Mouse (Mus musculus): Measurements from ENCODE around the gene Rapsn.
"Not testable (repeated sequence)": the region's sequence is repeated elsewhere in the genome, so short reads cannot be mapped to it uniquely, and the experiment has no call there.

Rapsn gene

DNA sequence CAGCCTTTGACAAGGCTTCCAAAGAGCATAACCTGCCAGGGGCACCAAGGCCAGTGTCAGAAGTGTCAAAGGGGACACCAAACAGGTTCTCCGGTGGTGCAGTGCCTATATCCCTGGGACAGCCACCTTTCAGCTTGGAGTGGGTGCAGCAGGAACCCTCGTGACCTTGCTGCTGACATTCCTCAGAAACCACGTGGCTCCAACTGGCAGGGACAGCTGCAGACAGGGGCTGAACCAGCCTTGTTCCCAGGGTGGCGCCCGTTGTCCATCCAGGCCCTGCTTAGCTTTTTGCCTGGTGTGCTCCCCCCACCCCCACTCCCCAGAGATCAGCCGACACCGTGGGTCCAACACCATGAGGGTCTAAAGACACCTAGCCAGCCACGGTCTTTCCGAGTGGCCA is at the start of gene Rapsn:
TSS of gene Rapsn (plus strand) at position 236 of the 400 bp plus-strand sequence.
- DNase-seq (ENCODE audit: low read depth, low spot score), result peak; percentile 30

DNA sequence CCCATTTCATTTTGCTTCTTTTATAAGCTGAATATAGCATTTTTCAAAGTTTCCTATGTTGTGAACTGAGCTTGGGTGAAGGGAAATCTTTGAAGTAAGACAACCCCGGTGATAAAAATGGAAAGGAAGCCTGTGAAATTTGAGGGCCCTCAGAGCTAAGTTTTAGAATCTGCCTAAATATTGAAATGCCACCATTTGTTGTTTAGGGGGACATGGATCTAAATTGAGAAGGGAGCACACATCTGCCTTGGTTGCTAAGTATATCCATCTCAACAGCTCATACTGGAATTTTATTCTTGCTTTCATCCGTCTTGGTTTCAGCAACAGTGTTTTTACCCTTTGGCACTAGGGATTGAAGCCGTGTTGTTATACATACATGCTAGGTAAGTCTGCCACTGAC is 49.4 kb upstream of the Rapsn start:
- DNase-seq (ENCODE audit: low read depth, low spot score), result no peak

DNA sequence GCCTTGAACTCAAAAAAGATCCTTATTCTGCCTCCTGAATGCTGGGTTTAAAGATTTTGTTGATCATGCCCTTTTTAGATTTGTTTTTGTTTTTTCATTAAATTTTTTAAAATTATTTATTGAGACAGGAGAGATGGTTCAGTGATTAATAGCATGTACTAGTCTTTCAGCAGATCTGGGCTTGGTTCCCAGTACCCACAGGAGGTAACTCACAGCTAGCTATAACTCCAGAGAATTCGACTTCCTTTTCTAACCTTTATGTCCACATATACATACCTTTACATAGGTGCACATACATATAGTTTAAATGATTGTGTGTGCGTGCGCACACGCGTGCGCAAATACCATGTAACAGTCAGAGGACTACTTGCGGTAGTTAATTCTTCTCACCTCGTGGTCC is 26.9 kb upstream of the Rapsn start:
- DNase-seq (ENCODE audit: low read depth, low spot score), result no peak

DNA sequence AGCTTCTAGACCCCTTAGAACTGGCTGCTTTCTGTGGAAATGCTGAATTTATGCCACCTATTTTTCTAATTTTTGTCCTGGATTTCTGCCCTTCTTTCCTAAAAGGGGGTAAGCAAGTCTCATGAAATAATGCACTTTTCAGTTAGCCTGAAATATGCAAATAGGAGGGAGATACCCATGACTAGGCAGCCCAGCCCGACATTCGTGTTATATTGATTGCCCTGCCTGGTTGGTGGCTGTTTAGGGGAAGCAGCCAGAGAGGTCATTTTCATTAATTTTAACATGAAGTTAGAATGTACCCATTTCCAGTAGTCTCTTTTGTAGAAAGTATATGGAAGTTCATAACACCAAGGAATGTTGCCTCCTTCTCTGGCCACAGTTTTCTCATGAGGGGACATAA is 21.5 kb upstream of the Rapsn start:
- no peak for DNase-seq (ENCODE audit: low read depth, low spot score)

DNA sequence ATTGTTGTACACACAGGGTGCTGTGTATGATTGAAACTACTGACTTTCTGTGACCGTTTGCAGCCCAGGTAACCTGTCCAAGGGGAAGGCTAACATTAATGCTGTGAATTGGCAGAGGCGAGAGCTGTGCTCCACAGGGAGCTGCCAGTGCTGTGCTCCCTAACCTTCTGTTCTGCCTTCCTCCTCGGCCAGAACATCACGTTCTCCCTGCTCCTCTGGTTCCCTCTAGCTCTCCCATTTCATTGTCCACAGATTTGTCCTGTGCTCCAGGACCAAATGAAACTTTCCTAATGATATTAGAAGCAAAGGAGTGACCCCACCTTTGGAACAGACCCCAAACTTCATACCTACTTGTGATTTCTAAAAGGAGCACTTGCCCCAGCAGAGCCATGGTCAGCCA is 20.0 kb upstream of the Rapsn start:
- no peak for DNase-seq (ENCODE audit: low read depth, low spot score)

DNA sequence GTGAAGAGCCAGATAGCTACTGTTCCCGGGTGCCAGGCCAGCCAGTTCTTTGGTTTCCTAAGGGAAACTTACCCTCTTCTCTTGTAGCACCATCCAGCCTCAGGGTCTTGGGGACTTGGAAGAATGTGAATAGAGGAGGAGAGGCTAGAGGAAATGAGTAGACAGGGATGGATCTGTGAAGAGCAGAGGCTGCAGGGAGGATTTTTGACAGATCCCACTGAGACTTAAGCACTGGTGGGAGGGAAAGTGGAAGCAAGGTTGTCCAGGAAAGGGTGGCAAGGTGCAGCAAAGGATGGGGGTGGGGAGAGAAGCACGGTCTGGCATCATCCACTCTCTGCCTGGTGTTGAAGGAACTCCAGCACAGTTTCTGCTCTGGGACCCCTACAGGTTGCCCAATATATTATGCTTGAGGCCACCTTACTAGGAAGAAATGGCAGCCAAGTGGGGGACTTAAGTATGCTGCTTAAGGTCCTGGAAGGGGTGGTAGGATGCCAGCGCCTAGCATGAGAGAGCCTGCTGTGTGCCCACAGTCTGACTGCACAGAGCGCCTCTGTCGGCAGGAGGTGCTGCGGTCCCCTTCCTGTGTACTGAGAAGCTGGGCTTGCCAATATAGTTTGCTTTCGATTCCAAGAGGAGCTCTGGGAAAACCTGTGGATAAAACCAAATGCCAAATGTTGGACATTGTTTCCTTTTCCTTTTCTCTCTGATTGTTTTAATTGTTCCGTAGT is 17.2 kb upstream of the Rapsn start:
- no peak for DNase-seq (ENCODE audit: low read depth, low spot score)

DNA sequence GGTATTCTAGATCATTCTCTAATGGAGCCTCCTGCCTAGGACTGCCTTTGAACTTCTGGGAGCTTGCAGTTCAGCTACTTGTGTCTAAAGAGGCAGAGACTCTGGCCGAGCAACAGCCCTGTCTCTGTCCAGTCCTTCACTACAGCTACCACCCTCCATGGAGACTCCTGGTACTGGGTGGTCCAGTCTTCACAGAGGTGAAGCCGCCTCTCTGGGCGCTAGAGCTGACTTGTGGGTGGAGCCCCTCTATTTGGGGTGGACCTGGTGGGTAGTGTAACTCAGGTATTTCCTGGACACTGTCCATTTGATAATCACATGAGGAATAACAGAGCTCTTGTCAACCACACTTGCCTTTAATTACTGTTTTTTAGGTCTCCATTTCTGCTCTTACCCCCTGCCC is 15.5 kb upstream of the Rapsn start:
- no peak for DNase-seq (ENCODE audit: low read depth, low spot score)

DNA sequence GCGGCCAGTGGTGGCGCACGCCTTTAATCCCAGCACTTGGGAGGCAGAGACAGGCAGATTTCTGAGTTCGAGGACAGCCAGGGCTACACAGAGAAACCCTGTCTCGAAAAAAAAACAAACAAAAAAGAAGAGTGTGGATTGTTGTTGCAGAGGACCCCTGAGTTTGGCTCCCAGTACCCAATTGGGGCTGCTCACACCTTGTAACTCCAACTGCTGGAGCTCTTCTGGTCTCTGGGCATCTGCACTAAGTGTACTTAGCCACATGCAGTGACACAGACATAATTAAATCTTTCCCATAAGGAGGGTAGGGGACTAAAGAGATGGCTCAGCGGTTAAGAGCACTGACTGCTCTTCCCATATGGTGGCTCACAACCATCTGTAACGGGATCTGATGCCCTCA is 13.2 kb upstream of the Rapsn start:
- DNase-seq (ENCODE audit: low read depth, low spot score), result not testable (repeated sequence)

DNA sequence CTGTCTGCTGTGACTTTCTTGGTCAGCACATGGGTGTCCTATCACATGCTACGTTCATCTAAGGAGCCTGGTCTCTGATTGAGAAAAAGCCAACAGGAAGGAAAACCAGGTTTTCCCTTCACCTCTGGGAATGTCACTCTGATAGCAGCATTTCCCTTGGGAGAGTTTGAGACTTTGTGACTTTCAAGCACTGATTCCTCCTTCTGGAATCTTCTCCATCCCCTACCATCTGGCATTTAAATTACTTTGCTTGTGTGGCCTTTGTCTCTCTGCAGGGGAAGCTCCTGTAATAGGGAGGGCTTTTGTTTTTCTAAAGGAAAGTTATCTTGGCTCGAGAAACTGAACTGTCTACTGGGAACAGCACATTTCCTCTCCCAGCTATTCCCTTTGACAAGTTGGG is 12.3 kb upstream of the Rapsn start:
- no peak for DNase-seq (ENCODE audit: low read depth, low spot score)

DNA sequence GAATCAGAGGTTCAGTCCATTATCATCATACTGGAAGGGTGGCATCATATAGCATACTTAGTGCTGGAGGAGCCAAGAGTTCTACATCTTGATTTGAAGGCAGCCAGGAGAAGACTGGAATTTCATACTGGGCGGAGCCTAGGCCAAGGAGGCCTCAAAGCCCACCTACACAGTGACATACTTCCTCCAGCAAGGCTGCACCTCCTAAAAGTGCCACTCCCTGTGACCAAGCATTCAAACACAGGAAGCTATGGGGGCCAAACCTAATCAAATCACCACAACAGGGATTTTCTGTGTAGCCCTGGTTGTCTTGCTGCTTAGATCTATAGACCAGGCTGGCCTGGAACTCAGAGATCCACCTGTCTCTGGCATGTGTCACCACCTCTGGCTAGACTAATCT is 11.5 kb upstream of the Rapsn start:
- no peak for DNase-seq (ENCODE audit: low read depth, low spot score)

DNA sequence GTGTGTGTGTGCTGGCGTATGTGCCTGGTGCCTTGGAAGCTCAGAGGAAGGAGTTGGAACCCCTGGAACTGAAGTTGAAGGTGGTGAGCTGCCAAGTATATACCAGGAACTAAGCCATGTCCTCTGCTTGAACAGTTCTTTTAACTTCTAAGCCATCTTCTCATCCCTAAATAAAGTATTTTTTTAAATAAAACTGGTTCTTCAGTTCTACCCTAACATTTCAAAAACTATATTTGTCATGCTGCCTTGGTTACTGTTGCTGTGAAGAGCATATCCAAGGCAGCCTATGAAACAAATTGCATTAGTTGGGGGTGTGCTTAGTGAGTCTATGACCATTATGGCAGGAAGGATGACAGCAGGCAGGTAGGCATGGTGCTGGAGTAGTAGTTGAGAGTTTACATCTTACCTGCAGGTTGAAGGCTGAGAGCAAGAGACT is 10.3 kb upstream of the Rapsn start:
- no peak for DNase-seq (ENCODE audit: low read depth, low spot score)

DNA sequence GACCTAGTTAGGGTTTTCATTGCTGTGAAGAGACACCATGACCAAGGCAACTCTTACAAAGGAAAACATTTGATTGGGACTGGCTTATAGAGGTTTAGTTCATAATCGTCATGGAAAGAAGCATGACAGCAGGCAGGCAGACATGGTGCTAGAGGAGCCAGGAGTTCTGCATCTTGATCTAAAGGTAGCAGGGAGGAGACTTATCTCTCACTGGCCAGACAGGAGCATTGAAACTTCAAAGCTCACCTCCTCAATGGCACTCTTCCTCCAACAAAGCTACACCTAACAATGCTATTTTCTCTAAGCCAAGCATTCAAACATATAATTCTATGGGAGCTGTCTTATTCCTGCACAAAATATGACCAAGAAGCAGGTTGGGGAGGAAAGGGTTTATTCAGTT is 8.9 kb upstream of the Rapsn start:
- DNase-seq (ENCODE audit: low read depth, low spot score), result no peak

DNA sequence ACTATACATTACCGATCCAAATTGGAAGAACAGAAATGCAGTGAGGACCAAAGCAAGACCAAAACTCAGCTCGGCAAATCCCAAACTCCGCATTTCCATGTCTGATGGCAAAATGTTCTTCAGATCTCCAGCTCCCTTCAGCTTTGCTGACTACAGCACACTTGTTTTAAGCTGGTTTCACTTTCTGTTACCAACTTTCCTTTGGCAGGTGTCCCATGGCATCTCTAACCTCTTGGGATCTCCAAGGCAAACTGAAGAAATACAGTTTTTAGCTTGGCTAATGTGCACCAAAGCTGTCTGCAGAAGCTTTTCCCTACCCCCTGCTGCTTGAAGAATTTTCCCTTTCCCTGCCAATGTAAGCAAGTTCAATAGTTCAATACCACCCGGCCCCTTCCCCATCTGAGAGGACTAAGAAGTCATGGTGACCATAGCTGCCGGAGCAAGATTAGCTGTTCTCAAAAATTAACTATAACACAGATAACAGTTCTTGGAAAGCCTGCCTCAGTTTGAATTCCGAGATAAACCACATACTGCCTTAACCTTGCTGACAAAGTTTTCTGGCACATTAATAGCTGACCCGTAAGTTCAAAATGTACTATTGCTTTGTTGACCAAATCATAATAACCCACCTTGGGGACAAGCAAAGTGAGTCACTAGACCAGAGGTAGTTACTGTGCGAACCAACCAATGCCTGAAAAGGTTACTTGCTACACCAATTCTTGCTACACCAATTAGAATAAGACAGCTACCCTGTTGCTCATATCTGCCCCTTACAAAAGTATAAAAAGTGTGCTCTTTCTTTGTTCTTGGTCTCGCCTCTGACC is 7.8 kb upstream of the Rapsn start:
- DNase-seq (ENCODE audit: low read depth, low spot score), result no peak

DNA sequence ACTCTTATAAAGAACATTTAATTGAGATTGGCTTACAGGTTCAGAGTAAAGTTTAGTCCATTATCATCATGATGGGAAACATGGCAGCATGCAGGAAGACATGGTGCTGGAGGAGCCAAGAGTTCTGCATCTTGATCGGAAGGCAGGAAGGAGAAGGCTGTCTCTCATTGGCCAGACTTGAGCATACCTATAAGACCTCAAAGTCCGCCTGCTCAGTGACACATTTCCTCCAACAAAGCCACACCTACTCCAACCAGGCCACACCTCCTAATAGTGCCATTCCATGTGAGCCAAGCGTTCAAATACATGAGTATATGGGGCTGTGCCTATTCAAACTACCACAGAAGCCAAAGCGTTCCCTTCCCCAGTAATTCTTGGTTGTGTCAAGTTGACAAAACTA is 4.2 kb upstream of the Rapsn start:
- DNase-seq (ENCODE audit: low read depth, low spot score), result no peak

DNA sequence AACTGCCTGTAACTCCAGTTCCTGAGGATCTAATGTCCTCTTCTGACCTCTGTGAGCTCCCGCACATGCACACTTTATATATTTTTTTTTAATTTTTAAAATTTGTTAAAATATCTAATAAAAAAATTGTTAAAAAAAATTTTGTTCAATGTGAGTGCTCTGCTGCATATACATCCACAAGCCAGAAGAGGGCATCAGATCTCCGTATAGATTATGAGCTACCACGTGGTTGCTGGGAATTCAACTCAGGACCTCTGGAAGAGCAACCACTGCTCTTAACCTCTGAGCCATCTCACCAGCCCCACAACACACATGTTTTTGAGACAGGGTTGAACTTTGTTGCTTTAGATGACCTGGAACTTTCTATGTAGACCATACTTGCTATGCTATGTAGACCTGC is 2.4 kb upstream of the Rapsn start:
- DNase-seq (ENCODE audit: low read depth, low spot score), result no peak

DNA sequence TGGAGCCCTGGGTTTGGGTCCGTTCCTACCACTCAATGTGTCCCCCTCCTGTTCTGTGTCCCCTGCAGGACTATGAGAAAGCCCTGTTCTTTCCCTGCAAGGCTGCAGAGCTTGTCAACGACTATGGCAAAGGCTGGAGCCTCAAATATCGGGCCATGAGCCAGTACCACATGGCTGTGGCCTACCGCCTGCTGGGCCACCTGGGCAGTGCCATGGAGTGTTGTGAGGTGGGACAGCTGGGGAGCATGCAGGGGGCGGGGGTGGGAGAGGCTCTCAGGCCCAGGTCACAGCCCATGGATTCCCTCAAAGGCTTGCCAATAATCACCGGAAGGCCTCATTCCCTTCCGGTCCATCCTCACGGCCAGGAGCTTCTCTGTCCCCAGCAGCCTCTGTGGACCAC is 6.4 kb downstream of the Rapsn start:
- DNase-seq (ENCODE audit: low read depth, low spot score), result no peak

DNA sequence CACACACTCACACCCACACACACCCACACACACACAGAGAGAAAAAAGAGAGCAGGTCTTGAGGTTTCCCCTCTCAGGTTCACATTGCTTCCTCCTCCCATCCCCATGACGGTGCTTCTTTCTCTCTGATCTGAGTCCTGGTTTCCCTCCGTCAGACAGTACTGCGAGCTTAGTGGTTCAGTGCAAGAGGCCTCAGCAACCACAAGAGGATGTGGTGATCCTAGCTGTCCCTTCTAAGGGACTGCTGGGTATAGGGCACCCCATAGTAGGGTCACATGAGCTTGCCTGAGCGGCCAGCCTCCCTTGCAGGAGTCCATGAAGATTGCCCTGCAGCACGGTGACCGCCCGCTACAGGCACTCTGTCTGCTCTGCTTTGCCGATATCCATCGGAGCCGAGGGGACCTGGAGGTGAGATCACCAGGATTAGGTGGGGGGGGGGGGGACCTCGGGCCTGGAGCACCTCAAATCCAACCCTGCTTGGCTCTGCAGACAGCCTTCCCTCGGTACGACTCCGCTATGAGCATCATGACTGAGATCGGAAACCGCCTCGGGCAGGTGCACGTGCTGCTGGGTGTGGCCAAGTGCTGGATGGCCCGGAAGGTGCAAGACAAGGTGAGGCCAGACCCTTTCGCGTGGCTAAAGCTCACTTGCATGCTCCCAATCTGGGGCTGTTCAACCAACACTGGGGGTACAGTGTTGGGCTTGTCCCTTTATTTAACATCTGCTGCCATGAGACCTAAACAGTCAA is 7.4 kb downstream of the Rapsn start:
- no peak for DNase-seq (ENCODE audit: low read depth, low spot score)

DNA sequence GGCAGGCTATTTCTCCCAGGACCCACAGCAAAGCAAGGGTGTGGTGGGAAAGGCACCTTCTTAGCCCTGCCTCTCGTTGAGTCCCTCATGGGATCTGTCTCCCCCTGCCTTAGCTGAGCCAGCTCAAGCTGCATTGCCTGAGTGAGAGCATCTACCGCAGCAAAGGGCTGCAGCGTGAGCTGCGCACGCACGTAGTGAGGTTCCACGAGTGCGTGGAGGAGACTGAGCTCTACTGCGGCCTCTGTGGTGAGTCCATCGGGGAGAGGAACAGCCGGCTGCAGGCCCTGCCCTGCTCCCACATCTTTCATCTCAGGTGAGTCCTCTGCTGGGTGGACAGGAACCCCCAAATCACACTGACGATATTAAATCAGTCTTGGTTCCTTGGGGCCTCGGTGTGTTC is 9.3 kb downstream of the Rapsn start:
- DNase-seq (ENCODE audit: low read depth, low spot score), result no peak

DNA sequence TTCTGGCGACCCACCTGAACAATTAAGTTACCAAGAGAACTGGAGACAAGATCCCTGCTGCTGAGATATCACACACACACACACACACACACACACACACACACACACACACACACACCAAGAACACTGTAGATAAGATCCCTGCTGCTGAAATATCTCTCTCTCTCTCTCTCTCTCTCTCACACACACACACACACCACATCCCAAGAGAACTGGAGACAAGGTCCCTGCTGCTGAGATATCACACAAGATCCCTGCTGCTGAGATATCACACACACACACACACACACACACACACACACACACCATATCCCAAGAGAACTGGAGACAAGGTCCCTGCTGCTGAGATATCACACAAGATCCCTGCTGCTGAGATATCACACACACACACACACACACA is 10.4 kb downstream of the Rapsn start:
- DNase-seq (ENCODE audit: low read depth, low spot score), result not testable (repeated sequence)

DNA sequence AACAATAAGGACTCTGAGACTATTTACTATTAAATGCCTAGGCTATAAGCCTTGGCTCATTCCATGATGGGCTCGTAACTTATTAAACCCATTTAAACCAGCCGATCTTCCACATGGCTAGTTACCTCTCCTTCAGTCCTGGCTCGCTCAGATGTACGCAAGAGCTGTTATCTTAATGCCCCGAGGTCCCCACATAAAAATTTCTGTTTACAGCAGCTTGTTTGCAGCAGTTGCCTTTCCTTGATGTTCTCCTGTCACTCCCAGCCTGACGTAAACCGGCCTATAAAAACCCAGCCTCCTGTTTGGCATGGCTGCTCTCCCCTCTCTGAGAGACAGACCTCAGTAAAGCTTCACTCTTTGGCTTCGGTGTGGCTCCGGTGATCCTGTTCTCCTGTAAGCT is 11.9 kb downstream of the Rapsn start:
- DNase-seq (ENCODE audit: low read depth, low spot score), result no peak

DNA sequence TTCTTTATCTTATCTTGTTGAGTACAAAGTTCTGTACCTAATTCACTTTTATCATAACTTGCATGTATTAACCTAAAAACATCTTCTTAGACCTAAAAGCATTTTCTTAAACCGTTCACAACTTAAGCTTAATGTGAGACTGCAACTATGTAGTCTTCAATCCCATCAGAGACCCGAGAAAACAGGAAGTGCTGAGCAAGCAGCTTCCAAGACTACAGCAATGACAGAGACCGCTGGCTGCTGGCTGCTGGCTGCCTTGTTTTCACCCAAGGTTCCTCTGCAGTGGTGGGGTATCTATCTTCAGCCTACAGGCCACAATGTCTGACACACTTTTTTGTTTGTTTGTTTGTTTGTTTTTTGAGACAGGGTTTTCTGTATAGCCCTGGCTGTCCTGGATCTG is 16.5 kb downstream of the Rapsn start:
- no peak for DNase-seq (ENCODE audit: low read depth, low spot score)

DNA sequence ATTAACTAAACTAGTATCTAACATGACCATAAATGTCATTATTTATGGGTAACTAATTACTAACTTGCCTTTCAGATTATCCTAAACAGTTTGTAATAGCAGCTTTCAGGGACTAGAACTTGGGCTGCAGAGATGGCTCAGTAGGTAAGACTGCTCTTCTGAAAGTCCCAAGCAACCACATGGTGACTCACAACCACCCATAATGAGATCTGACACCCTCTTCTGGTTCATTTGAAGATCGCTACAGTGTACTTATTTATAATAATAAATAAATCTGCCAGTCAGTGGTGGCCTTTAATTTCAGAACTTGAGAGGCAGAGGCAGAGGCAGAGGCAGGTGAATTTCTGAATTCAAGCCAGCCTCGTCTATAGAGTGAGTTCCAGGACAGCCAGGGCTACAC is 17.3 kb downstream of the Rapsn start:
- DNase-seq (ENCODE audit: low read depth, low spot score), result no peak

Measured in mesoderm, embryonic 11.5 days (tissue).